Mouse (Mus musculus) lung, adult 2 months (tissue): ENCODE measurements around the gene Spty2d1.

Experiments
- CTCF ChIP-seq: fragments of 200-500 bp; IDR thresholded peaks from 2 replicates; pipeline ENCODE4 v1.5.1; 2011; ENCODE audit warnings: mild to moderate bottlenecking, low read length, control low read depth; ENCODE audit not compliant: insufficient read depth
- POLR2A ChIP-seq: fragments of 200-500 bp; IDR thresholded peaks from 2 replicates; pipeline ENCODE4 v1.6.1; 2011; ENCODE audit warnings: low read depth, mild to moderate bottlenecking, control low read depth, low read length, borderline replicate concordance; ENCODE audit errors: extremely low read depth

- peak; percentile 38 for TF ChIP-seq CTCF
- TF ChIP-seq POLR2A: no peak
These were observed 45.2 kb downstream of the Spty2d1 start for GRCm38 (mm10) chr7:46962806-46963618.
